7 mouse cellular contexts compared by ENCODE assay signal in the genomic region with DNA sequence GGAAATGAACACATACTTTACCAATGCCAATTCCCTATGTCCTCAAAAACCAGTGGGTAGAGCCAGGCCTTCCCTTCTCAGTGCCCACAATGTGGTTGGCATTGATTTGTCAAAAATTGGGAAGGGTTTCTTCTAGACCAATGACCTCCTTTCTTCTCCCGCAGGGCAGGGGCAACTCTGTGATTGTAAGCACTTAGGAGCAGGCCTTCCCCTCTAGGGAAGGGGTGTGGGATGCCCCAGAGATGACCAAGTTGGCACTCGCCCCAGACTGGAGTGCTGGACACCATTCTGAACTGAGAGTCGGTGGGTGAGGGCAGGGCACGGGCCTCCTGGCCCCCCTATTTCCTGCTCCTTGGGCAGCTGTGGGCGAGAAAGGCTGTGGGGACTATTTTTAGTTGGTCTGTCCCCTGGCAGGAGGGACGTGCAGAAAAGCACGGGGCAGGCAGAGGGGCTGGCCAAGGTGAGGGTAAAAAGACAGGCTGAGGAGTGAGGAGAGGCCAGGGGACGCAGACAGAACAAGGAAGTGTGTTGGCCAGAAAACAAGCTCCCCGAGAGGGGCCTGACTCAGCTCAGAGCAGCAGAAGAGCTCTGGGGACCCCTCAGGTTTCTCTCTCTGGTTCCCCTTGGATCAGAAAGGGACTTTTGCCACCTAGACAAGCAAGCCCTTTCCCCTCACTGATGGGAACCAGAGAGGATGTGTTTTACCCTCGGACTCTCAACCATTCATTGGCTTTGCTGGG. TPM values are rescaled to one million over a fixed set of nuclear protein-coding genes. Genes with fewer than 3 reads are reported as not detected.
A peak's percentile ranks its signal among the peaks of the same experiment; 100 is the strongest.
DNase-seq lines count a peak whose midpoint lies in the region; ATAC-seq and TF ChIP-seq lines count a peak whose summit lies in the region.

No protein-coding gene starts in this region.

- no peak for ATAC-seq in neural tube, embryonic 11.5 days (ENCODE audit: insufficient read depth, low FRiP score, low TSS enrichment)
- ATAC-seq in embryonic facial prominence, embryonic 15.5 days (ENCODE audit: insufficient number of reproducible peaks, low FRiP score, low TSS enrichment, low read depth): no peak; the same call in 1 of the 2 replicates
- no peak for ATAC-seq in hindbrain, postnatal 0 days
- ATAC-seq in midbrain, embryonic 15.5 days (replicated peaks): no peak

- no peak for TF ChIP-seq CTCF in hindbrain, postnatal 0 days (IDR thresholded peaks at IDR 0.05; ENCODE audit: low read depth)
- TF ChIP-seq CTCF in left cerebral cortex, adult 2 months (IDR thresholded peaks at IDR 0.05): no peak

- WGBS in neural tube, embryonic 11.5 days: 54% methylated on average over 10 of the region's 10 CpGs
- 17% methylated on average over 10 of the region's 10 CpGs for WGBS in embryonic facial prominence, embryonic 15.5 days
- 32% methylated on average over 10 of the region's 10 CpGs for WGBS in hindbrain, postnatal 0 days
- 52% methylated on average over 10 of the region's 10 CpGs for WGBS in midbrain, embryonic 15.5 days

- no peak for DNase-seq in neural tube, embryonic 11.5 days (ENCODE audit: low spot score)
- no peak for DNase-seq in neural tube, embryonic 10.5 days (ENCODE audit: extremely low spot score, low spot score)
- peak; percentile 58 for DNase-seq in hindbrain, postnatal 0 days (ENCODE audit: low spot score)
- DNase-seq in layer of hippocampus, adult 18-20 months (ENCODE audit: low spot score in 2 of 2): no peak
- no peak for DNase-seq in left cerebral cortex, adult 2 months (ENCODE audit: extremely low spot score in 1 of 2, low spot score in 2 of 2)

- H3K27me3 ChIP-seq in neural tube, embryonic 11.5 days (ENCODE audit: control insufficient read depth, insufficient read depth, low read length): no peaks in the 10 kb centered on the region
- no peaks in the 10 kb centered on the region for H3K27me3 ChIP-seq in embryonic facial prominence, embryonic 15.5 days
- H3K27me3 ChIP-seq in hindbrain, postnatal 0 days (ENCODE audit: insufficient read depth, low read length): no peaks in the 10 kb centered on the region
- peaks cover 9% of the 10 kb centered on the region for H3K27me3 ChIP-seq in midbrain, embryonic 15.5 days (replicated peaks)

- peaks cover 67% of the 10 kb centered on the region for H3K4me1 ChIP-seq in neural tube, embryonic 11.5 days (ENCODE audit: control insufficient read depth, insufficient read depth, low read length)
- peaks cover 97% of the 10 kb centered on the region for H3K4me1 ChIP-seq in embryonic facial prominence, embryonic 15.5 days
- H3K4me1 ChIP-seq in hindbrain, postnatal 0 days (ENCODE audit: insufficient read depth, low read length): peaks cover 48% of the 10 kb centered on the region
- peaks cover 63% of the 10 kb centered on the region for H3K4me1 ChIP-seq in midbrain, embryonic 15.5 days

- H3K9ac ChIP-seq in neural tube, embryonic 11.5 days (ENCODE audit: low read length): no peak overlapping the region; the same call in 1 of the 2 replicates
- H3K9ac ChIP-seq in embryonic facial prominence, embryonic 15.5 days: peak overlapping the region; percentile 4; the same call in 1 of the 2 replicates
- peak overlapping the region; percentile 13; the same call in 1 of the 2 replicates for H3K9ac ChIP-seq in hindbrain, postnatal 0 days (replicated peaks; ENCODE audit: low read length)
- H3K9ac ChIP-seq in midbrain, embryonic 15.5 days: no peak overlapping the region

- H3K36me3 ChIP-seq in neural tube, embryonic 11.5 days (ENCODE audit: control insufficient read depth, insufficient read depth, low read length): no peaks in the 10 kb centered on the region
- H3K36me3 ChIP-seq in embryonic facial prominence, embryonic 15.5 days: no peaks in the 10 kb centered on the region; the same call in 1 of the 2 replicates
- no peaks in the 10 kb centered on the region for H3K36me3 ChIP-seq in hindbrain, postnatal 0 days (ENCODE audit: insufficient read depth, low read length)
- H3K36me3 ChIP-seq in midbrain, embryonic 15.5 days (replicated peaks): no peaks in the 10 kb centered on the region

- H3K4me2 ChIP-seq in neural tube, embryonic 11.5 days (ENCODE audit: low read depth): no peak overlapping the region
- peak overlapping the region; percentile 44 for H3K4me2 ChIP-seq in embryonic facial prominence, embryonic 15.5 days (replicated peaks)
- H3K4me2 ChIP-seq in hindbrain, postnatal 0 days (ENCODE audit: low read depth, low read length): no peak overlapping the region
- H3K4me2 ChIP-seq in midbrain, embryonic 15.5 days: no peak overlapping the region

- no peaks in the 10 kb centered on the region for H3K9me3 ChIP-seq in neural tube, embryonic 11.5 days (ENCODE audit: control insufficient read depth, low read length)
- H3K9me3 ChIP-seq in embryonic facial prominence, embryonic 15.5 days (replicated peaks): no peaks in the 10 kb centered on the region
- H3K9me3 ChIP-seq in hindbrain, postnatal 0 days (ENCODE audit: low read length): no peaks in the 10 kb centered on the region
- no peaks in the 10 kb centered on the region for H3K9me3 ChIP-seq in midbrain, embryonic 15.5 days

- no peak overlapping the region for H3K4me3 ChIP-seq in neural tube, embryonic 11.5 days (ENCODE audit: low read depth, low read length)
- no peak overlapping the region for H3K4me3 ChIP-seq in embryonic facial prominence, embryonic 15.5 days (replicated peaks)
- no peak overlapping the region for H3K4me3 ChIP-seq in hindbrain, postnatal 0 days (ENCODE audit: low read length)
- no peak overlapping the region for H3K4me3 ChIP-seq in midbrain, embryonic 15.5 days
- H3K4me3 ChIP-seq in left cerebral cortex, adult 2 months: no peak overlapping the region

- H3K27ac ChIP-seq in neural tube, embryonic 11.5 days (ENCODE audit: low read depth, low read length): 0 out of 2 replicates have a peak overlapping the region, but pooled peaks have one; percentile 30
- peak overlapping the region; percentile 94 for H3K27ac ChIP-seq in embryonic facial prominence, embryonic 15.5 days (replicated peaks)
- H3K27ac ChIP-seq in hindbrain, postnatal 0 days: peak overlapping the region; percentile 64
- H3K27ac ChIP-seq in midbrain, embryonic 15.5 days: 0 out of 2 replicates have a peak overlapping the region, but pooled peaks have one; percentile 15
- no peak overlapping the region for H3K27ac ChIP-seq in left cerebral cortex, adult 2 months

- intact Hi-C loops in left cerebral cortex, adult 2 months (cut with DNase I): no loop called here

RNA-seq across cellular contexts. Expression of a gene that starts 3.3 kb away (rescaled TPM):
- 73.2 and 75.1 TPM in 2 replicates for polyA plus RNA-seq in neural tube, embryonic 11.5 days (2014; fragmentation: Nextera tagmentation; extraction: Ambion mirVana)
- 50.0 and 53.5 TPM in 2 replicates for polyA plus RNA-seq in embryonic facial prominence, embryonic 15.5 days (2015; fragmentation: Nextera tagmentation; extraction: Ambion mirVana)
- total RNA-seq in hindbrain, postnatal 0 days (2014; rRNA removed): 16.9 and 19.2 TPM in 2 replicates
- 8.1 and 9.5 TPM in 2 replicates for polyA plus RNA-seq in hindbrain, postnatal 0 days (2015; fragmentation: Nextera tagmentation; extraction: Ambion mirVana)
- polyA plus RNA-seq in midbrain, embryonic 15.5 days (2015; fragmentation: Nextera tagmentation; extraction: Ambion mirVana): 9.7 and 10.5 TPM in 2 replicates
- total RNA-seq in layer of hippocampus, adult 18-20 months (2021): 10 to 100 TPM; 18.3 to 26.6 TPM
- total RNA-seq in left cerebral cortex, adult 2 months (2021): 10 to 100 TPM; 14.0 to 18.7 TPM

RNA-seq across cellular contexts. Expression of a gene that starts 23.3 kb away (rescaled TPM):
- polyA plus RNA-seq in neural tube, embryonic 11.5 days (2014; fragmentation: Nextera tagmentation; extraction: Ambion mirVana): 41.6 and 44.4 TPM in 2 replicates
- 22.6 and 22.7 TPM in 2 replicates for polyA plus RNA-seq in embryonic facial prominence, embryonic 15.5 days (2015; fragmentation: Nextera tagmentation; extraction: Ambion mirVana)
- total RNA-seq in hindbrain, postnatal 0 days (2014; rRNA removed): 2.5 and 4.6 TPM in 2 replicates
- polyA plus RNA-seq in hindbrain, postnatal 0 days (2015; fragmentation: Nextera tagmentation; extraction: Ambion mirVana): 3.0 and 3.4 TPM in 2 replicates
- 3.9 and 4.2 TPM in 2 replicates for polyA plus RNA-seq in midbrain, embryonic 15.5 days (2015; fragmentation: Nextera tagmentation; extraction: Ambion mirVana)
- total RNA-seq in layer of hippocampus, adult 18-20 months (2021): under 1 TPM; 0.36 to 0.79 TPM
- total RNA-seq in left cerebral cortex, adult 2 months (2021): under 1 TPM; 0.35 to 0.36 TPM

RNA-seq across cellular contexts. Expression of a gene that starts 51.9 kb away (rescaled TPM):
- 0.57 TPM in 1 of 2 replicates, not detected in the other for polyA plus RNA-seq in neural tube, embryonic 11.5 days (2014; fragmentation: Nextera tagmentation; extraction: Ambion mirVana)
- polyA plus RNA-seq in embryonic facial prominence, embryonic 15.5 days (2015; fragmentation: Nextera tagmentation; extraction: Ambion mirVana): 0.96 and 1.1 TPM in 2 replicates
- 0.75 and 5.0 TPM in 2 replicates for total RNA-seq in hindbrain, postnatal 0 days (2014; rRNA removed)
- polyA plus RNA-seq in hindbrain, postnatal 0 days (2015; fragmentation: Nextera tagmentation; extraction: Ambion mirVana): 4.8 and 5.9 TPM in 2 replicates
- 1.4 and 2.4 TPM in 2 replicates for polyA plus RNA-seq in midbrain, embryonic 15.5 days (2015; fragmentation: Nextera tagmentation; extraction: Ambion mirVana)
- total RNA-seq in layer of hippocampus, adult 18-20 months (2021): 1 to 10 TPM in 1 of 2 experiments, under 1 TPM in 1; 0.52 to 1.2 TPM
- 1 to 10 TPM; 1.4 to 3.2 TPM for total RNA-seq in left cerebral cortex, adult 2 months (2021)

Comparison
In these comparisons a context has a peak if more than half of its experiments do, and no peak if none do; other contexts are left out.
1. H3K9ac ChIP-seq: peak in embryonic facial prominence, embryonic 15.5 days (single experiment) and hindbrain, postnatal 0 days (single experiment); none in neural tube, embryonic 11.5 days (single experiment) and midbrain, embryonic 15.5 days (single experiment).